Mouse (Mus musculus) embryonic facial prominence, embryonic 15.5 days (tissue): Measurements from ENCODE around the gene Lrit3. TPM values are rescaled to one million over a fixed set of nuclear protein-coding genes. Genes with fewer than 3 reads are reported as not detected.

ENCODE experiments used
- ATAC-seq: fragments of 200-750 bp; cut with Nextera tagmentation; 2 replicates; pipeline ENCODE4 v1.8.0; 2017; ENCODE audit warnings: low read depth, moderate TSS enrichment; ENCODE audit not compliant: insufficient number of reproducible peaks, low FRiP score, low TSS enrichment
- H3K27ac ChIP-seq: fragments of 300-500 bp; sonication (generic); replicated peaks from 2 replicates; pipeline ENCODE4 v1.5.1; 2015; ENCODE audit warnings: mild to moderate bottlenecking, inconsistent platforms
- H3K27me3 ChIP-seq: fragments of 300-500 bp; sonication (generic); 2 replicates; pipeline ENCODE4 v1.6.1; 2015; ENCODE audit warnings: inconsistent platforms
- H3K36me3 ChIP-seq: fragments of 300-500 bp; sonication (generic); 2 replicates; pipeline ENCODE4 v1.6.1; 2015; ENCODE audit warnings: mild to moderate bottlenecking, inconsistent platforms
- H3K4me1 ChIP-seq: fragments of 300-500 bp; sonication (generic); 2 replicates; pipeline ENCODE4 v1.6.1; 2015; ENCODE audit warnings: inconsistent platforms
- H3K4me2 ChIP-seq: fragments of 300-500 bp; sonication (generic); replicated peaks from 2 replicates; pipeline ENCODE4 v1.6.1; 2015; ENCODE audit warnings: mild to moderate bottlenecking, inconsistent platforms
- H3K4me3 ChIP-seq: fragments of 300-500 bp; sonication (generic); replicated peaks from 2 replicates; pipeline ENCODE4 v1.5.1; 2015; ENCODE audit warnings: mild to moderate bottlenecking, inconsistent platforms
- H3K9ac ChIP-seq: fragments of 300-500 bp; sonication (generic); 2 replicates; pipeline ENCODE4 v1.6.1; 2015; ENCODE audit warnings: inconsistent platforms
- H3K9me3 ChIP-seq: fragments of 300-500 bp; sonication (generic); replicated peaks from 2 replicates; pipeline ENCODE4 v1.6.1; 2016; ENCODE audit warnings: inconsistent platforms
- WGBS: fragments of 180-500 bp; shearing (Covaris S2); methylation state at CpG from one replicate; pipeline ENCODE4 v1.1.7; 2015; 5-methylcytosine and 5-hydroxymethylcytosine counted together
- polyA plus RNA-seq: library from polyadenylated mRNA; unstranded; fragments of >200 nt; fragmentation: Nextera tagmentation; extraction: Ambion mirVana; gene quantifications from 2 replicates; pipeline ENCODE4 v1.2.1, GENCODE M21; 2015

The Lrit3 gene
- polyA plus RNA-seq, 1 experiment from 2014 or later, result not detected

DNA sequence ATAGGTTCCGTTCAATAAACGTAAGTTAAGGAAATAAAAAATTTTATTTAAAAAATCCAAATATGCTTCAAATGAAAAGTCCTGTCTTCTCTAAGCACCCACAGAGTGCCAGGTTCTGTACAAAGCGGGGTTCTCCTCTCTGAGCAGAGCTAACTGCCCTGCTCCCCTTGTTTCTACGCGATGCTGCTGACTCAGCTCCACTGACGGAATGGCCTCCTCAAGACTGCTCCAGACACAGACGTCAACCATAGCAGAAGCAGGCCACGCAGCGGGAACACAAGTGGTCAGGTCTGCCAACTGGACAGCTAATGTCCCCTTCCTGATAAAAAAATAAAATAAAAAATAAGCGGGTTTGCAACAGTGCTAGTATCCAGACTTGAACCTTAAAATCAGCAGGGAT lies 21.1 kb upstream of the Lrit3 start:
- no peaks in the 10 kb centered on the region for H3K9me3 ChIP-seq
- peaks cover 7% of the 10 kb centered on the region for H3K4me1 ChIP-seq
- H3K9ac ChIP-seq, result no peak overlapping the region
- no peak overlapping the region for H3K4me3 ChIP-seq
- ATAC-seq, result no peak
- no peak overlapping the region for H3K4me2 ChIP-seq
- no peaks in the 10 kb centered on the region for H3K27me3 ChIP-seq
- H3K27ac ChIP-seq, result no peak overlapping the region
- WGBS, result 91% methylated on average over 10 of the region's 10 CpGs
- H3K36me3 ChIP-seq, result peaks cover 49% of the 10 kb centered on the region

DNA sequence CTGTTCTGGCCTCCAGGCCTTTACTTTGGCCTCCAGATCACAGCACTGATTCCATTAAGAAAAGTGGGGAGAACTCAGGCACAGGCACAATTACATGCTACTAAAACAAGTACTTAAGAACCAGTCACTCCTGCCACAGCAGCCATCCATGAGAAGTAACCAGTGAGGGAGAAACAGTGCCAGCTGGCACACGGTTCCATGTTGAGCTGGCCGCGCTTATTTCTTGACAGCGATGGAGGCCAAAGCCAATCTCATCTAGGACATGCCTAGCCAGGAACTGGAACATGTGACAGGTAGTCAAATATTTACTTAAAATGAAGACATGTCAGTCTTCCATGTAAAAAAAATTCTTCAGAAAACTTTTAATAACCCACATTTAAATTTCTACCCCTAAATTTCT lies 20.3 kb upstream of the Lrit3 start:
- Histone ChIP-seq H3K9me3 (no peaks in the 10 kb centered on the region), H3K4me1 (no peaks in the 10 kb centered on the region), H3K36me3 (peaks cover 49% of the 10 kb centered on the region), H3K4me3 (no peak overlapping the region), H3K27me3 (no peaks in the 10 kb centered on the region), H3K4me2 (no peak overlapping the region), H3K9ac (no peak overlapping the region), H3K27ac (no peak overlapping the region)
- ATAC-seq, result no peak
- 94% methylated on average over 4 of the region's 4 CpGs for WGBS

DNA sequence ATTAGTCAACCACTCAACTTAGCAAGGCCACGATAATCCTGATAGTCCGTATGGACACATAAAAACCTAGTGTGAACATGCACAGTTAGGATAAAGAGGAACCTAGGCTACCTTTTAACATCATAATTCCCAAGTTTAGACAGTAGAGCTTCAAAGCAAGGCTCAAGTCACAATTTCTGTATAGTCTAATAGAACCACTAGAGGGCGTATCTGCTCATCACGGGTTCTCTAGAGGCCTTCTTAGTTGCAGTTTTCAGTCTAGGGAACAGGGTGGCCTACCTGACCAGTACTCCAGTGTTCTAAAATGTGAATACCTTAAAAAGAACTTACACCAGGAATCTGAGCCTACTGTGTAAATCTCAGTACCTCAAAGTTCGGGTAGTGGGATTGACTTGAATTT lies 19.5 kb upstream of the Lrit3 start:
- 52% methylated on average over 5 of the region's 5 CpGs for WGBS
- H3K36me3 ChIP-seq, result peaks cover 48% of the 10 kb centered on the region
- no peak for ATAC-seq
- H3K4me2 ChIP-seq, result no peak overlapping the region
- H3K9me3 ChIP-seq, result no peaks in the 10 kb centered on the region
- no peak overlapping the region for H3K27ac ChIP-seq
- H3K27me3 ChIP-seq, result no peaks in the 10 kb centered on the region
- H3K9ac ChIP-seq, result no peak overlapping the region
- no peak overlapping the region for H3K4me3 ChIP-seq
- no peaks in the 10 kb centered on the region for H3K4me1 ChIP-seq

DNA sequence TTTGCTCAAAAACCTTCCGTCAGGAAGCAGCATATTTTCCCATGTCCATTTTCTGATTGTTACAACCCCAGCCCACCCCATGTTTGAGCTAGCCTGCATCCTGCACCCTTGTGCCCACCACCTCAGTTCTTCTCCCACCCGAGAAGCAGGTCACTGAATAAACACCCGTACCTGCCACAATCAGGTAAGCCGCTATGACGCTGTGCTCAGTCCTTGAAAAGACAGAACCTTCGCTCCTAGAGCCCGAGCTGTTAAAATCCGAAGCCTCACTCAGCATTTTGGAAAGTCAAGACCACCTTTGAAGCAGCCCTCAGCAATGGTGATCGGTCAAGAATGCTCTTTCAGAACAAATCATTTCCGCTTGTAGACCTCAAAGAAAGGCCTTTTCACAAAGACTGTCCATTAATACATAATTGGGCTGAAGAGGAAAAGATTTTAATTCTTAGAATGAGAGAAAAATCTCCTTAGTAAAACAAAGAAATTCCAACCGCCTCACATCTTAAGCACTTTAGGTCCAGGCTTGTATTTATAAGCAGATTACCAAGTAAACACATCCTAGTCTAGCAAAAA lies 18.5 kb upstream of the Lrit3 start, which contains the start of gene Rrh:
Gene Rrh, minus strand, starts transcription at position 382 of the 570 bp plus-strand sequence.
- Histone ChIP-seq H3K27me3 (no peaks in the 10 kb centered on the region), H3K4me3 (no peak within 1 kb of the TSS), H3K4me2 (no peak within 1 kb of the TSS), H3K9ac (no peak within 1 kb of the TSS), H3K4me1 (no peaks in the 10 kb centered on the region), H3K27ac (no peak within 1 kb of the TSS), H3K36me3 (peaks cover 40% of the 10 kb centered on the region), H3K9me3 (no peaks in the 10 kb centered on the region)
- WGBS, result 86% methylated on average over 11 of the region's 11 CpGs
- no peak for ATAC-seq

DNA sequence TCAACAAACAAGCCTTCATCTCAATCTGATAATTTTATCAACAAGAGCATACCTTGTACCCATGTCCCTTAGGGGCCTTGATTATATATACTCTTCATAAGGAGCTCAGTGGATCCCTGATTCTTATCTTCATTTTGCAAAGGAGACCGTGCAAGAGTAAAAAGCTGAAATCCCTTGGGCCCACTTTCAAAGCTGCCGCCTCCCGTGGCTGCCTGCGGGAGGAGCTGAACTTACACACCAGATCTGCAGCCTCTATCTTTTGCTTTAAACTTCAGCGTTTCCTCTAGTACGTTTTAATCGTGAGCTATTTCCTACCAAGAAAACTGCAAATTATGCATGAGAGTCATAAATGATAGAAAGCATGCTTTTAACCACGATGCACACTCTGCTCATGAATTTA lies 17.9 kb upstream of the Lrit3 start:
- ATAC-seq, result no peak
- WGBS, result 69% methylated on average over 8 of the region's 8 CpGs
- Histone ChIP-seq H3K4me2 (no peak overlapping the region), H3K27me3 (no peaks in the 10 kb centered on the region), H3K36me3 (peaks cover 37% of the 10 kb centered on the region), H3K9me3 (no peaks in the 10 kb centered on the region), H3K4me3 (no peak overlapping the region), H3K4me1 (no peaks in the 10 kb centered on the region), H3K9ac (no peak overlapping the region), H3K27ac (no peak overlapping the region)

DNA sequence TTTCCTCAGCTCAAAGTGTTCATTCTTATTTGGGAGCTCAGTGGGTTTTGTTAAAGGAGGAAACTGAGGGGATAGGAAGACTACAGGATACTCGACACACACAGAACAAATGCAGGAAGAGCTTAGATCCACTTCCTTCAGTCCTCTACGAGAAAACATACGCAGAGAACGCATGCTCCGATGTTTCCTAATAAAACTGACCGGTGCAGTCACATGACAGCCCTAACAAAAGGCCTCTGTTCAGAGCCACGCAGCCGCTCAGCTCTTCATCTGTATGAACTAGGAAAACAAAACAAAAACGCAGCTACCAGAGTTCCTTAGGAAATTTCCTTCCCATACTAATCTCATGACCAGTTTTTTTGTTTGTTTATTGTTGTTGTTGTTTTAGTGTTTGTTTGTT lies 17.0 kb upstream of the Lrit3 start:
- no peaks in the 10 kb centered on the region for H3K9me3 ChIP-seq
- no peak for ATAC-seq
- H3K4me3 ChIP-seq, result no peak overlapping the region
- H3K36me3 ChIP-seq, result peaks cover 30% of the 10 kb centered on the region
- H3K27ac ChIP-seq, result no peak overlapping the region
- H3K4me1 ChIP-seq, result no peaks in the 10 kb centered on the region
- H3K4me2 ChIP-seq, result no peak overlapping the region
- 40% methylated on average over 9 of the region's 9 CpGs for WGBS
- H3K27me3 ChIP-seq, result no peaks in the 10 kb centered on the region
- H3K9ac ChIP-seq, result no peak overlapping the region

DNA sequence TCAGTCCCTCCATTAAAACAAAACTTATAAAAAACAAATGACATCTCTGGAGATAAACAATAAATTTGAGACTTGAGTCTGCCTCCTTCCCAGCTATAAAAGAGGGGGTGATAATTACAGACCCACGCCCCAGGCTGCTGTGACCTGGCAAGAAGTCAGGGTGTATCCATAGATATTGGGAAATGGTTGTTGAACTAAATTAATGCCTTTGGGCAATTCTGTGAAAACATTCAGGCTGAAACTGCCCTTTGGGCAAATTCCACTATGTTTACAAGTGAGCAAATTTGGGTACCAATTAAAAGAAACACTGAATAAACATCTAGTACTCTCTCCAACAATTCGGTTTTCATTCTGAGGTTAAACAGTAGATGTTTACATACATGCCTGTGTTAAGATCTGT lies 4.8 kb downstream of the Lrit3 start:
- Histone ChIP-seq H3K4me3 (no peak overlapping the region), H3K9ac (no peak overlapping the region), H3K4me1 (no peaks in the 10 kb centered on the region), H3K4me2 (no peak overlapping the region), H3K27me3 (no peaks in the 10 kb centered on the region), H3K36me3 (no peaks in the 10 kb centered on the region), H3K9me3 (no peaks in the 10 kb centered on the region), H3K27ac (no peak overlapping the region)
- ATAC-seq, result no peak
- WGBS, result 67% methylated on average over 2 of the region's 2 CpGs

DNA sequence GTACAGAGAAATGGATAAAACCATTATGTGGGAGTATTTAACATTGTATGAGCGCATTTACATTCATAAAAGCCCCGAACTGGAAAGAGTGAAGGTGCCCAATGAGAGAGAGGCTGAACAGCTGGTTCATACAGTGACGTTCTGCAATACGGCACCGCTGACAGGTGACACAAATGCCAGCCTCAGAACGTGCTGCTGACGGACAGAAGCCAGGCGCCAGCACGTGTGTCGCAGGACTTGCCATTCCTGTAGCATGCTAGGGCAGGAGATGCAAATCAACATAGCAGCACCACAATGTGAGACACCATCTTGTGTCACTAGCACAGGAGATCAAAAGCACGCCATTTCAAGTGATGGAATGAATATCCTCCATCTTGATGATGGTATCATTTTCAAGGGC lies 5.3 kb downstream of the Lrit3 start:
- no peak for ATAC-seq
- Histone ChIP-seq H3K4me1 (no peaks in the 10 kb centered on the region), H3K27ac (no peak overlapping the region), H3K4me3 (no peak overlapping the region), H3K27me3 (no peaks in the 10 kb centered on the region), H3K36me3 (no peaks in the 10 kb centered on the region), H3K9me3 (no peaks in the 10 kb centered on the region), H3K4me2 (no peak overlapping the region), H3K9ac (no peak overlapping the region)
- 74% methylated on average over 11 of the region's 11 CpGs for WGBS

DNA sequence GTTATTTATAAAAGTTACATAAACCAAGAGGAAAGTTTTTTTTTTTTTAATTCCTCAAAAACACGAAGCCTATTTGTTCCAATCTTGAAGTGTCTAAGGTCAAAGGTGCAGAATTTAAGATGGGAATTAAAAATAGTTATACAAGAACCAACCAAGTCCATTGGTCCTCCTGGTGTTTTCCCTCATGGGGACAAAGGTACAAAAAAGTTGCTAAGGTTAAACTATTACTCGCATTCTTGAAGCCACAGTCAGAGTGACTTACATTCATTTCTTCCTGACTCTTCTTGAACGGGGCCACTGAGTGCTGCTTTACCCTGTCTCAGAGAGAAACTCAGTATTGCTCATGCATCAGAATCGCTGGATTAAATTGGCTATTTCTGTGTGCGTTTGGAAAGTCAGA lies 6.5 kb downstream of the Lrit3 start:
- Histone ChIP-seq H3K9me3 (no peaks in the 10 kb centered on the region), H3K4me3 (no peak overlapping the region), H3K27me3 (no peaks in the 10 kb centered on the region), H3K4me2 (no peak overlapping the region), H3K9ac (no peak overlapping the region), H3K4me1 (no peaks in the 10 kb centered on the region), H3K36me3 (no peaks in the 10 kb centered on the region), H3K27ac (no peak overlapping the region)
- WGBS, result 73% methylated on average over 5 of the region's 5 CpGs
- ATAC-seq, result no peak

DNA sequence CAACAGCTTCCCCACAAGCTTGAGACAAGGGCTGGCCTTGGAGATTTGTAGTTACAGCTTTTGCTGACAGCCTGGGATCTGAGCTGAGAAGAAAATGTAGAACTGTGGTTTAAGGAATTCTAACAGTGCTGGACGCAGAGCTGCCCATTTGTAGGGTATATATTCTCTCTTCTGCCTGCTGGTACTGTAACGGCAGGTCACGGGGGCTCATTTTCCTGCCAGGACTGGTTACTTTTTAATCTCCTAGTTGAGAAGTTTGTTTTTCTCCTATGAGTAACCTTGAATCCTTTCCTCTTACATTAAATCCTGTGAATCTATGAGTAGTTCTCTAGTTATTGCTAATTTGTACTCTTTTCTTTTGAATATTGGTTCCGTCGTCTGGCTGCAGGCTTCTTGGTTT lies 10.0 kb downstream of the Lrit3 start:
- Histone ChIP-seq H3K27me3 (no peaks in the 10 kb centered on the region), H3K9me3 (no peaks in the 10 kb centered on the region), H3K27ac (no peak overlapping the region), H3K36me3 (no peaks in the 10 kb centered on the region), H3K4me2 (no peak overlapping the region), H3K9ac (no peak overlapping the region), H3K4me3 (no peak overlapping the region), H3K4me1 (no peaks in the 10 kb centered on the region)
- WGBS, result 84% methylated on average over 5 of the region's 5 CpGs
- ATAC-seq, result no peak

DNA sequence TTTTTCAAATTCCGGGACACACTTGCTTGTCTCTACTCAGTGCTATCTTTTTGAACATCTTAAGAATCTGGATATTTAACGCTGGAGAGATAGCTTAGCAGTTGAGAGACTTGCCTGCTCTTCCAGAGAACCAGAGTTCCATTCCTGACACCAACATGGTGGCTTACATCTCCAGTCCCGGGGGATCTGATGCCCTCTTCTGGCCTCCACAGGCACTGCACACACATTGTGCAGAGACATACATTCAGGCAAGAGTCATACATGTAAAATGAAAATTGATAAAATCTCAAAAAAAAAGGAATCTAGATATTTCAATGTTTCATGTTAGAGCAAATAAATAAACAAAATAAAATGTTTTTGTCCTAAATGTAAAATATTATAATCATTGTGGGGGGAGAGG lies 21.1 kb downstream of the Lrit3 start:
- no peak overlapping the region for H3K4me3 ChIP-seq
- WGBS, result 87% methylated on average over 3 of the region's 3 CpGs
- H3K4me1 ChIP-seq, result no peaks in the 10 kb centered on the region
- H3K9me3 ChIP-seq, result no peaks in the 10 kb centered on the region
- no peak overlapping the region for H3K27ac ChIP-seq
- no peak for ATAC-seq
- H3K4me2 ChIP-seq, result no peak overlapping the region
- no peak overlapping the region for H3K9ac ChIP-seq
- no peaks in the 10 kb centered on the region for H3K36me3 ChIP-seq
- H3K27me3 ChIP-seq, result no peaks in the 10 kb centered on the region

DNA sequence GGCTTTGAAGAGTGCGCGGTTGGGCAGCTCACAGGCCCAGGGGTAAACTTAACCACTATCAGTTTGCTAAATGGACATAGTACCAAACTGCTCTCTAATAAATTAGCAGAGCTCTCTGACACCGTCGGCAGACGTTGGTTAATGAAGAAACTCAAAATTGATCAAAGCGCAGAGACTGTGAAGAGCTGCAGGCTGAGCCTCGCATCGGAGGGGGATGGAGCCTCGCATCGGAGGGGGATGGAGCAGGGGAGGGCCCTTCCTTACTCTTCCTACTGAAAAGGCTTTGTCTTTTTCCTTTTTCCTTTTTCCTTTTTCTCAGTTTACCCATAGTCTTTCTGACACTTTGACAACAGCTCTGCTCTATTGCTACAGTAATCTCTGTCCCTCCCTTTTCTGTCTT lies 22.4 kb downstream of the Lrit3 start:
- no peaks in the 10 kb centered on the region for H3K36me3 ChIP-seq
- no peak overlapping the region for H3K27ac ChIP-seq
- H3K4me2 ChIP-seq, result no peak overlapping the region
- no peaks in the 10 kb centered on the region for H3K27me3 ChIP-seq
- no peak overlapping the region for H3K9ac ChIP-seq
- H3K9me3 ChIP-seq, result no peaks in the 10 kb centered on the region
- H3K4me1 ChIP-seq, result no peaks in the 10 kb centered on the region
- no peak for ATAC-seq
- 49% methylated on average over 10 of the region's 10 CpGs for WGBS
- no peak overlapping the region for H3K4me3 ChIP-seq
